Mouse (Mus musculus) cortical plate, adult 2 months (tissue): ENCODE measurements around the gene Maf.

Experiments
- CTCF ChIP-seq: fragments of 200-500 bp; IDR thresholded peaks from 2 replicates; pipeline ENCODE4 v1.5.1; 2011; ENCODE audit warnings: mild to moderate bottlenecking, control low read depth, low read length; ENCODE audit not compliant: insufficient read depth; ENCODE audit errors: extremely low read depth
- POLR2A ChIP-seq: fragments of 200-500 bp; IDR thresholded peaks from 2 replicates; pipeline ENCODE4 v1.6.1; 2011; ENCODE audit warnings: mild to moderate bottlenecking, low read length, control low read depth; ENCODE audit not compliant: insufficient read depth; ENCODE audit errors: extremely low read depth

- TF ChIP-seq POLR2A (no peak), CTCF (no peak)
Measured at GRCm38 (mm10) chr8:115699151-115699550, 8.4 kb downstream of the Maf start.
